ENCODE assay signal across 19 mouse cellular contexts in the genomic region with DNA sequence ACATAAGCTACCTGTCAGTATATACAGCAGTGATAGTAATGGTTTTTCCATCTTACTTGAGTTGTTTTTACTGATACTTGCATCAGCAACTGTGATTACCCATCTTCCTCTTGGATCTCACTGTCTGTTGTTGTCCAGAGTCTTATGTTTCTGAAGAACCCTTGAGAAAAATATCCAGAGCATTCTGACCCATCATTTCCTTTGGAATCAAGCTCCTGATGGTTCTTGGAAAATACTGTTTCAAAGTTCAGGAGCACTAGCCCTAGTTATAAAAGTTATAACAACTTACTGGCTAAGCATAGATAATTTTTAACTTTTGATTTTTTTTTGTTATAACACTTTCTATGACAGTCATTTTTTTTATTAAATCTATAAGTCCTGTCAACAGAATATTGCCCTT. TPM values are rescaled to one million over a fixed set of nuclear protein-coding genes. Genes with fewer than 3 reads are reported as not detected.
DNase-seq lines count a peak whose midpoint lies in the region; ATAC-seq and TF ChIP-seq lines count a peak whose summit lies in the region.
"Had no signal": no experiment of that assay in that cellular context is flagged by ENCODE, and none has a peak within 500 bp of the region (broad histone marks: within the 10 kb centered on the region; RNA-seq: fewer than 3 reads in every experiment).

No protein-coding gene starts in this region.

- H3K9ac ChIP-seq in kidney, embryonic 16.5 days (replicated peaks; ENCODE audit: low read length) = no peak overlapping the region

- no peaks in the 10 kb centered on the region for H3K27me3 ChIP-seq in kidney, adult 2 months (replicated peaks; ENCODE audit: control insufficient read depth, insufficient read depth, low read length)
- H3K27me3 ChIP-seq in kidney, embryonic 16.5 days (ENCODE audit: insufficient read depth, low read length) = no peaks in the 10 kb centered on the region
- H3K27me3 ChIP-seq: CH12.LX, Patski had no signal

- no peak overlapping the region for H3K27ac ChIP-seq in kidney, adult 2 months (ENCODE audit: insufficient read depth, low read depth, low read length)
- H3K27ac ChIP-seq in kidney, embryonic 16.5 days (ENCODE audit: low read length) = no peak overlapping the region

- no peak for ATAC-seq in kidney, embryonic 16.5 days (ENCODE audit: low FRiP score, low TSS enrichment)
- ATAC-seq: activated CD4-positive, CD25-positive, alpha-beta regulatory T cell, adult 4 months; CD4-positive, CD25-positive, alpha-beta regulatory T cell, adult 4 months; Patski had no signal

- peak; percentile 76 for DNase-seq in kidney, adult 2 months
- peak; percentile 50 for DNase-seq in kidney, adult 9 months
- DNase-seq in kidney, adult 8-10 months = no peak
- DNase-seq: adrenal gland, adult 2 months; adrenal gland, adult 8-10 months; adrenal gland, postnatal 10 days; adrenal gland, postnatal 14 days; adrenal gland, postnatal 25 days; adrenal gland, postnatal 36 days; B cell, adult 2 months; cerebellum, adult 11 months; cerebellum, adult 11-12 months; cerebellum, adult 18-20 months had no signal

- no peak overlapping the region for H3K4me3 ChIP-seq in kidney, adult 2 months (ENCODE audit: insufficient read depth, low read depth, low read length)
- no peak overlapping the region for H3K4me3 ChIP-seq in kidney, embryonic 16.5 days (ENCODE audit: low read length)

- TF ChIP-seq CTCF in kidney, adult 2 months (conservative IDR thresholded peaks at IDR 0.05; ENCODE audit: insufficient read depth, insufficient read length, low read depth, low read length) = no peak

- TF ChIP-seq POLR2A in kidney, adult 2 months (IDR thresholded peaks at IDR 0.05; ENCODE audit: low read depth, low read length) = no peak

- H3K4me2 ChIP-seq in kidney, embryonic 16.5 days (replicated peaks; ENCODE audit: low read depth, low read length) = no peak overlapping the region

- H3K4me1 ChIP-seq in kidney, adult 2 months (ENCODE audit: control insufficient read depth, insufficient read depth, low read length) = peaks cover 4% of the 10 kb centered on the region; the same call in 1 of the 2 replicates
- H3K4me1 ChIP-seq in kidney, embryonic 16.5 days (ENCODE audit: insufficient read depth, low read length) = no peaks in the 10 kb centered on the region

- peaks cover 2% of the 10 kb centered on the region; the same call in 1 of the 2 replicates for H3K36me3 ChIP-seq in kidney, adult 2 months (ENCODE audit: control insufficient read depth, insufficient read depth, low read length)
- H3K36me3 ChIP-seq in kidney, embryonic 16.5 days (ENCODE audit: insufficient read depth, low read length) = peaks cover 12% of the 10 kb centered on the region; the same call in 1 of the 2 replicates

- H3K9me3 ChIP-seq in kidney, embryonic 16.5 days (ENCODE audit: low read length) = no peaks in the 10 kb centered on the region
- H3K9me3 ChIP-seq: G1E had no signal

RNA-seq across cellular contexts. Expression of a gene that starts 8.8 kb away (rescaled TPM):
- polyA plus RNA-seq in kidney, adult 2 months (2012; rRNA removed) = 32.9 and 34.8 TPM in 2 replicates
- 41.9 and 44.7 TPM in 2 replicates for polyA plus RNA-seq in kidney, embryonic 16.5 days (2015; fragmentation: Nextera tagmentation; extraction: Ambion mirVana)

RNA-seq across cellular contexts. Expression of a gene that starts 9.1 kb away (rescaled TPM):
- polyA plus RNA-seq in kidney, adult 2 months (2012; rRNA removed) = 45.4 and 59.9 TPM in 2 replicates
- 142 and 151 TPM in 2 replicates for polyA plus RNA-seq in kidney, embryonic 16.5 days (2015; fragmentation: Nextera tagmentation; extraction: Ambion mirVana)

Comparison
In these comparisons a context has a peak if more than half of its experiments do, and no peak if none do; other contexts are left out.
1. DNase-seq: peak in kidney, adult 2 months (single experiment) and kidney, adult 9 months (single experiment); none in kidney, adult 8-10 months (0 of 2).